Mouse (Mus musculus): ENCODE measurements around the gene Olfr736. TPM values are rescaled to one million over a fixed set of nuclear protein-coding genes. Genes with fewer than 3 reads are reported as not detected.

Gene Olfr736
- polyA plus RNA-seq (2015; fragmentation: Nextera tagmentation; extraction: Ambion mirVana) = not detected in 2 replicates

DNA sequence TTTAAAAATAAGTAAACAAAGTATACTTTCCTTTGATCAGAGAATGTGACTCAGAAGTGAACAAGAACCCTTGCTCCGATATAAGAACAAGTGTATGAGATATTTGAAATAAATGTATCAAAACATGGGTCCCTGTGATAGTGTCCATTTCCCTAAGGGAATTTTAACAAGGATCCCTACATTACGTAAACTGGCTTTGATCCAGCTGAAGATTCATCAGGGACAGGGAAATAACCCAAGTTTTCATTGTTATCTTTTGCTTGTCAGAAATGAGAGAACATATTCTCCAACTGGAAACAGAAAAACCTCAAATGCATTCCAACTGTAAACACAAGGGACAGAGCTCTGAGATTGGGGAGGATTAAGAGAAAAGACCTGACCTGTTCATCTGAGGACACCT, at the start of gene Olfr736:
Olfr736 (plus strand) TSS at position 301 of the 400 bp plus-strand sequence.
- WGBS = 70% methylated on average over 2 of the region's 2 CpGs
- Histone ChIP-seq H3K27ac (no peak within 1 kb of the TSS), H3K9ac (no peak within 1 kb of the TSS), H3K27me3 (no peaks in the 10 kb centered on the region), H3K4me1 (no peaks in the 10 kb centered on the region), H3K4me3 (no peak within 1 kb of the TSS), H3K9me3 (no peaks in the 10 kb centered on the region), H3K36me3 (no peaks in the 10 kb centered on the region), H3K4me2 (no peak within 1 kb of the TSS)
- no peak for ATAC-seq (ENCODE audit: borderline replicate concordance, extremely low read depth, low FRiP score, low TSS enrichment)

DNA sequence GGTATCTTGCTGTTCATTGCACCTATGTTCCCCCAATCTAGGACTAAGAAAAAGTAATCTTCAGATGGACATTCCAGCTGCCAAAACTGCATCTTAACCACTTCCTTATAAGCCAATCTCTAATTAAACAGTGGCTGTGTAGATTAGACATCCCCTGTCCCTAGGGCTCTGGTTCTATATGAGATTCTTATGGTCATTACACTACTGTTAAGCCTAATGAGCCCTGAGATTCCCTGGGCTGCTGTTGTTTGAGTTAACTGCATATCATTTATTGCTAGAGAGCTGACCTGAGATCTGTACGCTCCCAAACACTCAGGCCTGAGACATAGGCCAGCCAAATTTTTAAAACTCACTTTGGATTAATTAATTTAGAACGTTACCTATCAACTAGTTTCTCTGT, 32.2 kb upstream of the Olfr736 start, which contains the start of gene Olfr735:
Olfr735 (minus strand) TSS at position 77 of the 400 bp plus-strand sequence.
- no peak for ATAC-seq (ENCODE audit: borderline replicate concordance, extremely low read depth, low FRiP score, low TSS enrichment)
- H3K36me3 ChIP-seq = no peaks in the 10 kb centered on the region
- no peak within 1 kb of the TSS for H3K27ac ChIP-seq
- no peaks in the 10 kb centered on the region for H3K9me3 ChIP-seq
- no peak within 1 kb of the TSS for H3K9ac ChIP-seq
- 72% methylated on average over 2 of the region's 2 CpGs for WGBS
- no peaks in the 10 kb centered on the region for H3K4me1 ChIP-seq
- H3K27me3 ChIP-seq = no peaks in the 10 kb centered on the region
- H3K4me2 ChIP-seq = no peak within 1 kb of the TSS
- no peak within 1 kb of the TSS for H3K4me3 ChIP-seq

DNA sequence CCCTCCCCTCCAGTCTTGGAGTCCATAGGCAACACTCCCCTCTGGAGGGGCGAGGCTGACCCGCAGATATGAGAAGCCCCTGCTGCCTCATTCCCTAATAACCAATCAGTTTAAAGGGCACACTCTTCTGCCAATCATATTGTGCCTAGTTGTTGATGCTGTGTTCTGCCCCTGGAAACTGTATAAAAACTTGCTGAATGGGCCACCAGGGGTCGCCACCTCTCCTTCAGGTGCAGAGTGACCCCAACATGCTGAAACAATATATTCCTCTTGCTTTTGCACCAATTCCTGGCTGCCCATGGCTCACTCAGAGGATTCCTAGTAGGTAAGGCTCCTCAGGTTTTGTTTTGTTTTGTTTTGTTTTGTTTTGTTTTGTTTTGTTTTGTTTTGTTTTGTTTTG, 28.5 kb upstream of the Olfr736 start:
- no peaks in the 10 kb centered on the region for H3K4me1 ChIP-seq
- 40% methylated on average over 3 of the region's 3 CpGs for WGBS
- no peak overlapping the region for H3K9ac ChIP-seq
- no peak overlapping the region for H3K4me2 ChIP-seq
- no peak overlapping the region for H3K4me3 ChIP-seq
- no peaks in the 10 kb centered on the region for H3K27me3 ChIP-seq
- no peak for ATAC-seq (ENCODE audit: borderline replicate concordance, extremely low read depth, low FRiP score, low TSS enrichment)
- H3K27ac ChIP-seq = no peak overlapping the region
- H3K36me3 ChIP-seq = no peaks in the 10 kb centered on the region
- H3K9me3 ChIP-seq = no peaks in the 10 kb centered on the region

DNA sequence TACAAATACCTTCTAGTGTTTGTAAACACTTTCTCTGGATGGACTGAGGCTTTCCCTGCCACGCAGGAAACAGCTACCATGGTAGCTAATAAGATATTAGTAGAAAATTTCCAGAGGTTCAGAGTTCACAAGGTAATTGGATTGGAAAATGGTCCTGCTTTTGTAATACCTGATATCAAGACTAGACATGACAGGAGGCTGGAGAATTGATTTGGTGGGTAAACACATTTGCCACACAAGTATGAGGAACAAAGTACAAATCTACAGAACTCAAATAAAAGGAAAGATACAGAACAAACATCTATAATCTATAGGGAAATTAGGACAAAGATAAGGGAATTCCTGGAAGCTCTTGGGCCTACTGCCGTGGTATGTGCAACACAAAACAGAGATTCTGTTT, 24.2 kb upstream of the Olfr736 start:
- Histone ChIP-seq H3K4me2 (no peak overlapping the region), H3K4me1 (no peaks in the 10 kb centered on the region), H3K4me3 (no peak overlapping the region), H3K27ac (no peak overlapping the region), H3K27me3 (no peaks in the 10 kb centered on the region), H3K9me3 (no peaks in the 10 kb centered on the region), H3K36me3 (no peaks in the 10 kb centered on the region), H3K9ac (no peak overlapping the region)
- 71% methylated on average over 2 of the region's 2 CpGs for WGBS
- ATAC-seq (ENCODE audit: borderline replicate concordance, extremely low read depth, low FRiP score, low TSS enrichment) = no peak

DNA sequence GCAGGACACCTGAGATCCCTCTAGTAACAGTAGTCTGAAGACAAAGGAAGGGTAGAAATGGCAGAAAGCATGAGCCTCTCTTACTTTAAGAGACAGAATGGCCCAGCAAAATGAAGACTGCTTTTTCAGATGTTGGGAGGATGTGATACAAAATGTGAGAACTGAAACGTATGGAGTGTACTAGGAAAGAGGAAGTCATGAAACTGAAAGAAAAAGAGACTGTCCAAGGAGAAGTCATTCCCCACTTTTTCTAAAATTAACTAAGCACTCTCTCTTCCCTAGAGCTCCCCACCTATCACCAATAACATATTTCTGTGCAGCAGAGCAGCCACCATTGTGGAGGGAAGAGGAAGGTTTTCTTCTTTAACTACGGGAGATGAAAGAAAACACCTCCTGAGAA, 23.4 kb upstream of the Olfr736 start, which contains the start of gene Tlr11:
Tlr11 (plus strand) TSS at position 322 of the 400 bp plus-strand sequence.
- WGBS = 72% methylated on average over 2 of the region's 2 CpGs

DNA sequence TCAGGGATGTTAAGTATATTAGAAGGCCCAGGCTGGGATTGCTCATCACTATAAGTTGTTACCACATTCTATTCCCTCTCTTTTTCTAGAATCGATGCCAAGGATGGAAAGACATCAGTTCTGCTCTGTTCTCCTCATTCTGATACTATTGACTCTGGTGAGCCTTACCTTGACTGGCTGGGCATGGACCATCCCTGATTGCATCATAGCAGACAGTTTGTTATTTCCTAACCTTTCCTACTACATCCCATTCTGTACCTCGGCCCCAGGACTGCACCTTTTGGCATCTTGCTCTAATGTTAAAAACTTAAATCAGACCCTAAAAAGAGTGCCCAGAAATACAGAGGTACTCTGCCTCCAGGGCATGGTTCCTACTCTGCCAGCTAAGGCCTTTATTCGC, 20.5 kb upstream of the Olfr736 start:
- H3K9ac ChIP-seq = no peak overlapping the region
- H3K4me1 ChIP-seq = no peaks in the 10 kb centered on the region
- no peak overlapping the region for H3K4me2 ChIP-seq
- H3K27me3 ChIP-seq = no peaks in the 10 kb centered on the region
- no peaks in the 10 kb centered on the region for H3K36me3 ChIP-seq
- no peak overlapping the region for H3K27ac ChIP-seq
- H3K4me3 ChIP-seq = no peak overlapping the region
- WGBS = 82% methylated on average over 3 of the region's 3 CpGs
- no peak for ATAC-seq (ENCODE audit: borderline replicate concordance, extremely low read depth, low FRiP score, low TSS enrichment)
- no peaks in the 10 kb centered on the region for H3K9me3 ChIP-seq

More for the DNA sequence above, 23.4 kb upstream of the Olfr736 start, which contains the start of gene Tlr11:
- Histone ChIP-seq H3K27ac (no peak within 1 kb of the TSS), H3K4me3 (no peak within 1 kb of the TSS), H3K9ac (no peak within 1 kb of the TSS), H3K27me3 (no peaks in the 10 kb centered on the region), H3K9me3 (no peaks in the 10 kb centered on the region), H3K36me3 (no peaks in the 10 kb centered on the region), H3K4me2 (no peak within 1 kb of the TSS), H3K4me1 (no peaks in the 10 kb centered on the region)
- ATAC-seq (ENCODE audit: borderline replicate concordance, extremely low read depth, low FRiP score, low TSS enrichment) = no peak

DNA sequence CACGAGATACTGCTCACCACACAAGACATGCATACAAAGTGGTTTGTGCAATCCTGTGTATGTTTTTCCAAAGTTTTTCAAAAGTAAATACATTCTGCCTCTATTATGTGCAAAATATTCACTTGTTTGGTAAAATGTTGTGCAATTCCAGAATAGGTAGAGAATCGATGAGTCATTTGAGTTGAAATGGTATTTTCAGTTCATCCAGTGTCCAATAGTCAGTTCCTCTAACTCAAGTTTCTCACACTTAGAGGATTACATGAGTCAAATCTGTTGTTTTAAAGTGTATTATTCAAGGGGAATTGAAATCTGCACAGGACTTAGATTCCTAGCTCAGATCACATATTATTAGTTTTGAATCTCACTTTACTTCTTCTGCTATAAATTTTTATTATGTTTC, 17.4 kb upstream of the Olfr736 start:
- no peak for ATAC-seq (ENCODE audit: borderline replicate concordance, extremely low read depth, low FRiP score, low TSS enrichment)
- no peaks in the 10 kb centered on the region for H3K27me3 ChIP-seq
- H3K36me3 ChIP-seq = no peaks in the 10 kb centered on the region
- H3K9ac ChIP-seq = no peak overlapping the region
- 75% methylated on average over 2 of the region's 2 CpGs for WGBS
- H3K4me2 ChIP-seq = no peak overlapping the region
- no peak overlapping the region for H3K4me3 ChIP-seq
- H3K4me1 ChIP-seq = no peaks in the 10 kb centered on the region
- no peaks in the 10 kb centered on the region for H3K9me3 ChIP-seq
- H3K27ac ChIP-seq = no peak overlapping the region

DNA sequence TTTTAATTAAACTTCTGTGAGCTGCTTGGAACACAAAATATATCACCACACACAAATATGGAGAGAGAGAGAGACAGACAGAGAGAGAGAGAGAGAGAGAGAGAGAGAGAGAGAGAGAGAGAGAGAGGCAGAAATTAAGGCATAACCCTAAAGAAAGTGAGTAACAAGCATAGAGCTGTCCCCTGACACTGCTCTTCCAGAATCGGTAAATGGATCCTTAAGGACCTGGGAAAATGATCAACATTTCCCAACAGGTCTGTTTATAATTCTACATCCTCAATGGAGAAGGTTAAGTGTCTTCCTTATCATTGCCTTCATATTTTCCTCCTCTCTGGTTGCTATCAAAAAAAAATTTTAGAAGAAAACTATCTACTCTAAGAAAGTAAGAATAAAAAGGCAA, 26.3 kb downstream of the Olfr736 start, which contains the start of gene Olfr738:
Olfr738 (plus strand) TSS at position 301 of the 400 bp plus-strand sequence.
- H3K4me2 ChIP-seq = no peak within 1 kb of the TSS
- no peaks in the 10 kb centered on the region for H3K4me1 ChIP-seq
- no peak within 1 kb of the TSS for H3K4me3 ChIP-seq
- WGBS = 74% methylated on average over 1 of the region's 1 CpGs
- no peak within 1 kb of the TSS for H3K9ac ChIP-seq
- no peak for ATAC-seq (ENCODE audit: borderline replicate concordance, extremely low read depth, low FRiP score, low TSS enrichment)
- H3K36me3 ChIP-seq = no peaks in the 10 kb centered on the region
- H3K27me3 ChIP-seq = no peaks in the 10 kb centered on the region
- H3K9me3 ChIP-seq = no peaks in the 10 kb centered on the region
- H3K27ac ChIP-seq = no peak within 1 kb of the TSS

DNA sequence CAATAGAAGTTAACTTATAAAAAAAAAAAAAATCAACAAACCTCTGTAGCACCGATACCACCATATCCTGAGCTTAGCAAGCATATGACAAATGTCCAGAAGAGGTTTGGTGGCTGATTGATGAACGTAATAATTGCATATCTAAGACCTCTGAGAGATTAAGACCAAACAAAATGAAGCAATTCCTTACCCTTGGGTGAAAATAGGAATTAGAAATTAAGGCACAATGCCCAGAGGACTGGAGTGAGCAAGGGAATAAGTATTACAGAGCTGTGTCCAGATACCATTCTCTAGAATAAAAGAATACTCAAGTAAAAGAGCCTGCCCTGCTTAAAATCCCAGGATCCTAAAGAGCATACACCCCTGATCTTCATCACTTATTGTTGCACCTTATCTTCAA, 37.4 kb downstream of the Olfr736 start, which contains the start of gene Olfr739:
Olfr739 (plus strand) TSS at position 301 of the 400 bp plus-strand sequence.
- H3K4me1 ChIP-seq = no peaks in the 10 kb centered on the region
- H3K27me3 ChIP-seq = no peaks in the 10 kb centered on the region
- ATAC-seq (ENCODE audit: borderline replicate concordance, extremely low read depth, low FRiP score, low TSS enrichment) = no peak
- 66% methylated on average over 2 of the region's 2 CpGs for WGBS
- no peak within 1 kb of the TSS for H3K4me3 ChIP-seq
- no peaks in the 10 kb centered on the region for H3K36me3 ChIP-seq
- H3K4me2 ChIP-seq = no peak within 1 kb of the TSS
- no peak within 1 kb of the TSS for H3K27ac ChIP-seq
- H3K9me3 ChIP-seq = no peaks in the 10 kb centered on the region
- no peak within 1 kb of the TSS for H3K9ac ChIP-seq

Other genes with a start within 250 kb of the Olfr736 start
- gene Olfr728, start 238.5 kb upstream of the Olfr736 start, polyA plus RNA-seq (2015; fragmentation: Nextera tagmentation; extraction: Ambion mirVana) = not detected in 2 replicates
- gene Olfr729, start 228.3 kb upstream of the Olfr736 start, polyA plus RNA-seq (2015; fragmentation: Nextera tagmentation; extraction: Ambion mirVana) = not detected in 2 replicates
- gene Olfr730, start 193.0 kb upstream of the Olfr736 start, polyA plus RNA-seq (2015; fragmentation: Nextera tagmentation; extraction: Ambion mirVana) = not detected in 2 replicates
- not detected in 2 replicates for gene Olfr731, start 139.3 kb upstream of the Olfr736 start, polyA plus RNA-seq (2015; fragmentation: Nextera tagmentation; extraction: Ambion mirVana)
- not detected in 2 replicates for gene Olfr732, start 97.0 kb upstream of the Olfr736 start, polyA plus RNA-seq (2015; fragmentation: Nextera tagmentation; extraction: Ambion mirVana)
- gene Olfr733, start 79.6 kb upstream of the Olfr736 start, polyA plus RNA-seq (2015; fragmentation: Nextera tagmentation; extraction: Ambion mirVana) = not detected in 2 replicates
- gene Olfr734, start 54.4 kb upstream of the Olfr736 start, polyA plus RNA-seq (2015; fragmentation: Nextera tagmentation; extraction: Ambion mirVana) = not detected in 2 replicates
- not detected in 2 replicates for gene Olfr735, start 32.3 kb upstream of the Olfr736 start, polyA plus RNA-seq (2015; fragmentation: Nextera tagmentation; extraction: Ambion mirVana)
- gene Tlr11, start 23.2 kb upstream of the Olfr736 start, polyA plus RNA-seq (2015; fragmentation: Nextera tagmentation; extraction: Ambion mirVana) = not detected in 2 replicates
- gene Olfr738, start 26.4 kb downstream of the Olfr736 start, polyA plus RNA-seq (2015; fragmentation: Nextera tagmentation; extraction: Ambion mirVana) = not detected in 2 replicates
- not detected in 2 replicates for gene Olfr739, start 37.5 kb downstream of the Olfr736 start, polyA plus RNA-seq (2015; fragmentation: Nextera tagmentation; extraction: Ambion mirVana)
- gene Olfr740, start 64.4 kb downstream of the Olfr736 start, polyA plus RNA-seq (2015; fragmentation: Nextera tagmentation; extraction: Ambion mirVana) = not detected in 2 replicates
- not detected in 2 replicates for gene Olfr741, start 91.6 kb downstream of the Olfr736 start, polyA plus RNA-seq (2015; fragmentation: Nextera tagmentation; extraction: Ambion mirVana)
- gene Olfr742, start 122.4 kb downstream of the Olfr736 start, polyA plus RNA-seq (2015; fragmentation: Nextera tagmentation; extraction: Ambion mirVana) = not detected in 2 replicates
- gene Olfr743, start 140.7 kb downstream of the Olfr736 start, polyA plus RNA-seq (2015; fragmentation: Nextera tagmentation; extraction: Ambion mirVana) = not detected in 2 replicates
- gene Olfr744, start 233.7 kb downstream of the Olfr736 start, polyA plus RNA-seq (2015; fragmentation: Nextera tagmentation; extraction: Ambion mirVana) = not detected in 2 replicates